Mouse (Mus musculus): ENCODE results near the gene Sept5.

GRCm38 (mm10) chr16:18613301-18613700, 16.5 kb downstream of the Sept5 start:
- TF ChIP-seq CTCF (IDR thresholded peaks at IDR 0.05; ENCODE audit: low read depth) (no peak), EP300 (IDR thresholded peaks at IDR 0.05; ENCODE audit: low read depth) (no peak)

All from heart, postnatal 0 days (tissue).